Mouse (Mus musculus): ENCODE data around the gene Exosc6.
"Not testable (repeated sequence)": the region's sequence is repeated elsewhere in the genome, so short reads cannot be mapped to it uniquely, and the experiment has no call there.

The Exosc6 gene

DNA sequence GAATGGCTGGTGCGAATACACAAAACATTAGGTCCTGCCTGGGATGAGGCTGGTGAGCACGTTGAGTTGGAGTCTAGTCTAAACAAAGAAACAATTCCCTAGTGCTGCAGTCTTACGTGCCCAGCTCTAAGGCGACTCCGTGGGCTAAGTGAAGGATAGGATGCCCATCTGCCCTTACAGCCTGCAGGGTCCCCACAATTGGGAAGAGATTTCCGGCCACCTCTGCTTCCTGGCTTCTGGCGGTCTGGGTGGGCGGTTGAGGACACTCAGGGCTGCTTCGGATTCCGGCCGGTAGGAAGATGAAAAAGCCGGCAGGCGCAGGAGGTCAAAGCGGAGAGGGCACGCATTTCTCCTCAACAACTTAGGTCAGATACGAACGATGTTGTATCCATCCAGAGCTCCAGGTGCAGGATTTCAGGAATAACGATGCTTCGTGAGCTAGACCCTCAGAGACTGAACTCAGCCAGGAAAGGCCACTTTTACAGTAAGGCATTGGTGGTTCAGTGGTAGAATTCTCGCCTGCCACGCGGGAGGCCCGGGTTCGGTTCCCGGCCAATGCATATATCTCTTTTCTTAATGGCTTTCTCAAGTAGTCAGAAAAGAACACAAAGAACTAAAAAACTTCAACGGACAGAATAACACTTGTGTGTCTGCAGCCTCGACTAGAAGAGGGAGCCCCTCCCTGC lies 6.1 kb downstream of the Exosc6 start:
- DNase-seq, result peak; percentile 91 to 99

DNA sequence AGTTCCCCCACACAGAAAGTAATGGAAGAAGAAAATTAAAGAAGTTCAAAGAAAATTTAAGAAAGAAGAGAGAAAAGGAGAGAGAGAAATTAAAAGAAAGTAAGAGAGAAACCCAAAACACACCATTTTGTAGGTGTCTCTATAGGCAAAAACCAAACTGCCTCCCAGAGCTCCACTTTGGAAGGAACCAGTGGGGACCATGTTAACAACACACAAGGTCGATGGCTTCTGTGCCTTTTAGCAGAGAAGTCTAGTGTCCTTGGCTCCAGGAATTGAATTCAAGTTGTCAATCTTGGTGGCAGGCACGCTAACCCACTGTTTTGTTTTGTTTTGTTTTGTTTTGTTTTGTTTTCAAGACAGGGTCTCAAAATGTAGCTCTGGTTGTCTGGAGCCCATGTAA lies 6.8 kb downstream of the Exosc6 start:
- no peak for DNase-seq

DNA sequence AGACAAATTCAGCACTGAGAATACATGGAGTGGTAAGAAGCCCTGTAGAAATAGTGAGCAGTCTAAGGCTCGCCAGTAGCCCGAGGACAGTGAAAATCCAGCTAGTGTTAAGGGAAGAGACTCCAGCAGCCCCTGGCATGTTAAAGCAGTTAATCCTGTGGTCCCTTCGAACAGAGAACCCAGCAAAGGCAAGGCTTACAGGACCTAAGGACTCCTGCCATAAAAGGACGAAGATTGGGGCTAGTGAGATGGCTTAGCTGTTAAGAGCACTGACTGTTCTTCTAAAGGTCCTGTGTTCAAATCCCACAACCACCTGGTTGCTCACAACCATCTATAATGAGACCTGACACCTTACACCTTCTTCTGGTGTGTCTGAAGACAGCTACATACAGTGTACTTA lies 10.2 kb downstream of the Exosc6 start:
- DNase-seq, result no peak

DNA sequence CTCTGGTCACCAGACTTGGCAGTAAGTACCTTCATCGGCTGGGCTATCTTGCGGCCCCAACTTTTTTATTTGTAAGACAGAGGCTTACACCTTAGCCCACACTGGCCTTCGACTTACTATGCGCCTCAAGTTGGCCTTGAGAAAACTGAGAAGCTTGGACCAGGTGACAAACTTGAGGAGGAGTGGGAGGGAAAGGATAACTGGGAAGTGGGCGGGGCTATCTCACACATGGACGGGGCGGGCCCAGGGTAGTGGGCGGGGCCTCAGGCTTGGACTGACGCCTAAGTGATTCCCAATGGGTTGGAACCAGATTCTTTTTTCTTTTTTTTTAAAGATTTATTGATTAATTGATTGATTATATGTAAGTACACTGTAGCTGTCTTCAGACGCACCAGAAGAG lies 11.3 kb downstream of the Exosc6 start:
- no peak for DNase-seq

DNA sequence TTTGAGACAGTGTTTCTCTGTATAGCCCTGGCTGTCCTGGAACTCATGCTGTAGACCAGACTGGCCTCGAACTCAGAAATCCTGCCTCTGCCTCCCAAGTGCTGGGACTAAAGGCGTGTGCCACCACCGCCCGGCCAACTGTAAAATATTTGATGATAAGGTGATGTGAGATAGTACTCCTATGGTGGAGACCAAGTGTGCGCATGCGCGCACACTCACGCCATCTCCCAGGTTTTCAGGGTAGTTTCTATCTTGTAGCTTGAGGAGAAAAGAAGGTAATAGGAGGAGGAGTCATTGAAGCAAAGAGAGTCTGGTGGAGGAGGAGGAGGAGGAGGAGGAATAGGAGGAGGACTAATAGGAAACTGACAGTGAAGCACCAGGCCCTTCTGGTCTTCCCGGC lies 12.5 kb downstream of the Exosc6 start:
- DNase-seq, result not testable (repeated sequence)

DNA sequence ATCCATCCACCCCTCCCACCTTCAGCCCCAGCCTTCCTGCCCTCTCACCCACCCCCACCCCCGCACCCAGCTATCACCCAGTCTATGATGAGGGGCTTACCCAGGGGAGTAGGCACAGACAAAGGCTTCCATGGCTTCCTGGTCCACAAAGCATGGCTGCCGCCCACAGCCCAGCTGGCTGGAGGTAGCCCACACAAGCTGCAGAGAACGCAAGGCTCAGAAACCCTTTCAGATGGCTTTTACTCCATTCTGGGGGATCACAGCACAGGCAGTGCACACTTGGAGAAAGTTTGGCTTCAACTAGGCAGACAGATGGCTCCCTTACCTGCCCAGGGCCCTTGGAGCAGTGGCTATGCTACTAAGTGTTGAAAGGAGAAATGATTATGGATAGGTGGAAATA lies 19.8 kb downstream of the Exosc6 start:
- no peak for DNase-seq

DNA sequence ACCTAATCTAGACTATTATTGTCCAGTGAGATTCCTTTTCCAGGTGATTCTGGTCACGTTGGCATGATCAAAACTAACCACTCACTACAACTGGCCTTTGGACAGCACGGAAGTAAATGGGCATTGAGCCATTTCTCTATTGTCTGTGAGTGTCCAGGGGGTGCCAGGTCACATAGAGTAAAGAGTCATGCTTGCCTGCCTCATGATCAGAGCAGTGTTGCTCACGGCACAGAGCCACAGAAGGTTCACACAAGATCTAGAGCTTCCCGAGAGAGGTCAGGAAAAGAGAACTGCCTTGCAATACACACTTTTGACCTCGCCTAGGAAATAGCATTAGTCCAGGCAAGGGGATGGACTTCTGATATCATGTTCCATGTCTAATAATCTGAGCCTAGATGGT lies 23.3 kb downstream of the Exosc6 start:
- DNase-seq, result no peak

DNA sequence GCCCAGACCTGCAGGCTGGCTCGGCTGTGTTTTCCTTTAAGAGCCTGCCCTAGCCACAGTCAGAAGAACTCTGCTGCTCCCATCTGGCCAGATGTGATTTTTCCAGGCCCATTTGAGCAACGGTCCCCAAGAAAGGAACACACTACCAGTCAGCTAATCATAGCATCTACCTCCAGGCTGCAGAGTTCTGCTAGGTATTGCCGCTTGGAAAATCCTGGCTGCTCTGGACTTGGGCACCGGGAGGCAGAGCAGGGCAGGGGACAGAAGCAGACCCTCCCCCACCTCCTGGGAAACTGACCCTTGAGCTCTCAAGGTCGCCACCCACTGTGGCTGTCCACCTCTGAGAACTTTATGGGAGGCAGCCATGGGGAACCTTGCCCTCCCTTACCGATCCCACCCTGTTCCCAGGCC lies 23.7 kb downstream of the Exosc6 start:
- no peak for DNase-seq

DNA sequence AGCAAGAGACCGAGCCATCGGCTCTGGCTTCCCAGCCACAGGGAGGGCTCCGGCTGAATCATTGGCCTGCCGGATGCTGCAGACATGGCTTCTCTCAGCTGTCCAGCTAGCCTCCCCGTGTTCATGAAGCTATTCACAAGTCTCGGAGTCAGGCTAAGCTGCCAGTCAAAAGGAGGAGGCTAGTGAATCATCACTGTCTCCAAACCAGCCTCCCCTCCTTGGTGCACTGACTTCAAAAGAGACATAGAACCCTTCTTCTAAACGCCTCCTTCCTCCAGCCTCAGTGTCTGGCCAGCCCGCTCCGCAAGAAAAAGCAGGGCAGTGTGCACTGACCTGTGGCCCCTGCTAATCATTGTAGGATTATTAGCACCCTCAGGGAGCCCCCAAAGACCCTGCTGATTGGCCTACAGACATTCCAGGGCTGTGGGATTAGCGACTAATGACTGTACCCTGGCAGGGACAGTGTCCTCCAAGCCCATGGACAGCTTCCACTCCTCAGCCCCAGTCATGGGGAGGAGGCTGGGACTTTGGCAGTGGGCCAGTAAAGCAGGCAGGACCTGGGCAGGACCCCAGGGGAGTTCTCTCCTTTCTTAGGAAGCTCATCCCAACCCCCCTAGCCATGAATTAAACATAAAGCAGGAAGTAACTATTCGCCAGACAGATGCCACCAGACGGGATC lies 25.6 kb downstream of the Exosc6 start:
- DNase-seq, result no peak

DNA sequence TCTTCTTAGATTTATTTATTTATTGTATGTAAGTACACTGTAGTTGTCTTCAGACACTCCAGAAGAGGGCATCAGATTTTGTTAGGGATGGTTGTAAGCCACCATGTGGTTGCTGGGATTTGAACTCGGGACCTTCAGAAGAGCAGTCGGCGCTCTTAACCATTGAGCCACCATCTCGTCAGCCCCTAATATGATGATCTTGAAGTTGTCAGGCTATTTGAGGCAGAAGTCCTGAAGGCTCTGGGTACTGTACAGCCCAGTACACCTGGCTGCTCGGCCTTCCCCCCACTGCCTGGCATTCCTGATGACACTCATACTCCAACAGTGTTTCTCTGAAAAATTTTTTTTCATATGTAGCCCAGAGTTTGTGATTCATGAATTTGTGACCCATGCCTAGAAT lies 27.8 kb downstream of the Exosc6 start:
- DNase-seq, result not testable (repeated sequence)

DNA sequence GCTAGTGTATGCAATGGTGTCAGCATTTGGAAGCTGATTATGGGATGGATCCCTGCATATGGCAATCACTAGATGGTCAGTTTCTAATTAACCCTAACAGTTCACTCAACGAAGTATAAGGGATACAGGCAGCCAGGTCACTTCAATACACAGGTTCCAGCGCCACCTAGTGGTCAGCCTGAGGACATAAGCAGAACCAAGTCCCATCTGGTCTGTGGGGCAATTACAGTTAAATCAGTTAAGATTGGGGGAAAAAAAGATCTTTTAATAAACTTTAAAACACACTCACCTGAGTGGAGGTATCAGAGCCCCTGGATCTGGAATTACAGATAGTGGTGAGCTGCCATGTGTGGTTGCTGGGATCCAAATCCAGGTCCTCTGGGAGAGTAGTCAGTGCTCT lies 34.0 kb downstream of the Exosc6 start:
- peak; percentile 76 to 80 for DNase-seq

DNA sequence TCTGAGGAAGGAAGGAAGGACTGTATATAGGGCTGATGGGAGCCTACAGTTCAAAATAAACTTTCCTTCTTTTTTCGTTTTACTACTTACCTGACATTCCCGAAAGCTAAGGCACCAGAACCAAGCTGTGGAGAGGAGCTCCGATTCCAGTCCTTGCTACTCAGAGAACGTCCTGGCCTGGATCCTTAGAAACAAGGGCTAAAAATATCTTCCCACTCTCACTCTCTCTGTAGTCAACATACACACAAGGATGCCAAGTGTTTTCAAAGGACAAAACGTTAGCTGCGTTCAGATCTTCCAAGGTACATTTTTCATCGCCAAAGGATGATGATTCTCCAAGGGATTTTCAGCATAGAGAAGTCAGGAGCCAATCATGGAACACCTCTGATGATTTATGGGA lies 35.6 kb downstream of the Exosc6 start:
- DNase-seq, result no peak

DNA sequence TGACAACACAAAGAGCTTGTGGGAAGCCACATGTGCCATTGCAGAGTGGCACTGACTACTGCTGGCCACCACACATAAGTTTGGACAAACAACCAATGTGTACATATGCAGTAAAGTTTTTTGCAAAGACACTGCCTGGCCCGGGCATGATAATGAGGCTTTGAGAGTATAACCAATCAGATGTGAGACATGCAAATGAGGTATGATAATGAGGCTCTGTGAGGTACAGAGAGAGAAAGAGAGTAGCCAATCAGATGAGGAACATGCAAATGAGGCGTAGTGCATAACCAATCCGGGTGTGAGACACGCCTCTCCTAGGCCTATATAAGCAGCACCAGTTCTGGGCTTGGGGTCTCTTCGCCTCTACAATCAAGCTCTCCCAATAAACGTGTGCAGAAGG lies 36.2 kb downstream of the Exosc6 start, which contains the start of gene Clec18a:
Gene Clec18a (minus strand): TSS at position 101 of the 400 bp plus-strand sequence.
- not testable (repeated sequence) for DNase-seq

DNA sequence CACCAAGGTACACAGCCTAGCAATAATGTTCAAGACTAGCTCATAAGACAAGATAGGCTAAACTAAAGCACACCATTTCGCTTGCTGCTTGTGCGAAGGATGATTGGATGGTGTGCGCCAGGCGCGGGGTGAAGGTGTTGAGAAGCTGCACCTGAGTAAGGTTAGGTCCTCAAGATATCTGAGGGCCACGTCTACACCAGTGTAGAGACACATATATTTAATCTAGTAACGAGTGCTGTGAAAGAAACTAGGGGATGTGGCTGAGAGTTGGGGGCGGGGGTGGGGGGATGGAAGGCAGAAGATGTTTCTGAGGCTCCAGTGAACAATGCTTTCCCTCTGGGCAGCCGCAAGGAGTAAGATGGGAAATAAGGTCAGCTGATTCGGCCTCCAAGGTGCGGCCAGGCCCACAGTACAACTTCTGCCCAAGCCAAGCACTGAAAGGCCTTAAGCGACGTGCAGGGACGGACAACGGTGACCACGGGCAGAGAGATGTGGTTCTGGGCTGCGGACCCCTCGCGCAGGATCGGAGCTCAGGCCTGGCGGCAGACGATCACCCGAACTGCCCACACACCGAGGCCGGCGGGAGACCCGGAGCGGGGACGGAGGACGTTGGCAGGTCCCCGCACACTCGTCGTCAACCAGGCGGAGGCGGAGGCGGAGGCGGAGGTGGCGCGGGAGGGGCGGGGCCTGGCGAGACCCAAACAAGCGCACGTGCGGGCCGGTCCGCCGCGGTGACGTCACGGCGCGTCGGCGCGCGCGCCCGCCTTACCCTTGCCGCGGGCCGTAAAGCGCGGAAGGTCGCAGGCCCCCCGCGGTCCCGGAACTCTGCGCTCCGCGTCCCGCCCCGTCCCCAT lies 38.0 kb downstream of the Exosc6 start, which contains the start of gene Pdpr:
Gene Pdpr (plus strand): TSS at position 766 of the 854 bp plus-strand sequence.
- peak; percentile 92 to 97 for DNase-seq

DNA sequence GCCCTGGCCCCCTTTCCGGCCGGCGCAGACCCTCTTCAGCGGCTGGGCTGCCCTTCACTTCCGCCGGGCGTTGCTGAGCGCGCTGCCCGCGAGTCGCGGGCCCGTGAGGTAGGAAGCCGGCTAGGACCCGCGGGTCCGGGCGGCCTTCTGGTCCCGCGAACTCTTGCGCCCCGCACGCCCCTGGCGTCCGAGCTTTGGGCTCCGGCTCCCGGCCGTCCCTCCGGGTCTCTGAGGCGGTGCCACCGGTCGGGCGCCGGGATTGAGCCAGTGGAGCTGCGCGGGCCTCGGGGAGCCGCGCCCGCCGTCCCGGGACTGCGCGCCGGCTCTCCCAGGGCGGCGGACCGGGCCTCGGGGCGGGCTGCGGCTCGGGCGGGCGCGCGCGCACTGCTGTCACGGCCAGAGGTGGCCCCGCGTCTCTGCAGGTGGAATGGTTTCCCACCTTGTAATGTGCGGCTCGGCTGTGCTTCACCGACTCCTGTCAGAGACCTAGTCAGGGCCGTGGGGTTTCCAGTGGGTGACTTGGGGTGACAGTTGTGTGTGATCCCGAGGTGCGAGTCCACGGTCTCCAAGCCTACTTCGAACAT lies 38.7 kb downstream of the Exosc6 start:
- peak in 1 of 2 experiments; percentile 23 for DNase-seq
